Mouse (Mus musculus) heart, postnatal 0 days (tissue): ENCODE measurements at regions not wholly inside any gene's neighbourhood (a gene's known extent, or its start where the extent isn't known, plus 50 kb on each side); places are given as distances from the start of the nearest gene placed in this dataset.
A peak's percentile ranks its signal among the peaks of the same experiment; 100 is the strongest.

Experiments
- ATAC-seq: fragments of 200-750 bp; cut with Nextera tagmentation; 2 replicates; pipeline ENCODE4 v1.8.0; 2017; ENCODE audit warnings: low read depth, moderate number of reproducible peaks, moderate library complexity; ENCODE audit not compliant: insufficient read depth
- DNase-seq: peaks from one replicate; pipeline ENCODE4 v3.0.0-alpha.2; 2016; ENCODE audit warnings: low spot score
- H3K27ac ChIP-seq: fragments of 300-500 bp; sonication (generic); 2 replicates; pipeline ENCODE4 v1.5.1; 2014; ENCODE audit warnings: low read depth, mild to moderate bottlenecking
- H3K27me3 ChIP-seq: fragments of 300-500 bp; sonication (generic); 2 replicates; pipeline ENCODE4 v1.6.1; 2014; ENCODE audit warnings: low read length, mixed read lengths; ENCODE audit not compliant: control insufficient read depth, insufficient read depth
- H3K36me3 ChIP-seq: fragments of 300-500 bp; sonication (generic); replicated peaks from 2 replicates; pipeline ENCODE4 v1.6.1; 2014; ENCODE audit warnings: low read length, mixed read lengths; ENCODE audit not compliant: control insufficient read depth, insufficient read depth
- H3K4me1 ChIP-seq: fragments of 300-500 bp; sonication (generic); 2 replicates; pipeline ENCODE4 v1.6.1; 2014; ENCODE audit warnings: antibody characterized with exemption; ENCODE audit not compliant: control insufficient read depth, insufficient read depth
- H3K4me2 ChIP-seq: fragments of 300-500 bp; sonication (generic); 2 replicates; pipeline ENCODE4 v1.6.1; 2014; ENCODE audit warnings: low read depth, mild to moderate bottlenecking, low read length, moderate library complexity
- H3K4me3 ChIP-seq: fragments of 300-500 bp; sonication (generic); 2 replicates; pipeline ENCODE4 v1.5.1; 2014; ENCODE audit warnings: low read depth, low read length
- H3K9ac ChIP-seq: fragments of 300-500 bp; sonication (generic); replicated peaks from 2 replicates; pipeline ENCODE4 v1.6.1; 2014; ENCODE audit warnings: low read depth, low read length, mixed read lengths
- H3K9me3 ChIP-seq: fragments of 300-500 bp; sonication (generic); replicated peaks from 2 replicates; pipeline ENCODE4 v1.6.1; 2016; ENCODE audit warnings: low read length; ENCODE audit not compliant: control insufficient read depth
- CTCF ChIP-seq: IDR thresholded peaks from 2 replicates; pipeline ENCODE4 v1.5.1; 2016; ENCODE audit warnings: antibody characterized with exemption, control low read depth, low read depth
- EP300 ChIP-seq: IDR thresholded peaks from 2 replicates; pipeline ENCODE4 v1.6.1; 2016; ENCODE audit warnings: antibody characterized with exemption, low read depth
- whole genome bisulfite sequencing: fragments of 180-500 bp; shearing (Covaris S2); extraction: QIAGEN DNeasy Blood & Tissue Kit; methylation state at CpG from one replicate; pipeline ENCODE4 v1.1.7; 2014; 5-methylcytosine and 5-hydroxymethylcytosine counted together

DNA sequence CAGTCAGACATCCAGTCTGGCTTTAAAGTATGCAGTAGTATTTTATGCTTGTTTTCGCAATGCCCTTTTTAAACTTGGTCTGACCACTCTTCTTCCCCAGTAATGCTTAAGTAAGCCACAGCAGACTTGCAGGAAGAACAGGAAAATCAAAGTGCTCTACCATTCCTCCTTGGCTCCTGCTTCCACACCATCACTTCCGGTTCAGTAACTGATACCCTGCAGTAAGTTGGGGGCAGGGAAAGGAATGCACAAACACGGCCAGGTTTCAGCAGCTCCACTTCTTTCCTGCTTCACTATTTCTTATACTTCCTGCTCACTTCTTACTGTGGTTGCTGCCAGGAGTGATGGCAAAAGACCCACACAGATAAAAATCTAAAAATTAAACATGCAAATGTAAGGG lies 269.2 kb downstream of the Fign start:
- no peaks in the 10 kb centered on the region for H3K9me3 ChIP-seq
- H3K27me3 ChIP-seq = no peaks in the 10 kb centered on the region
- no peak overlapping the region for H3K4me3 ChIP-seq
- H3K36me3 ChIP-seq = no peaks in the 10 kb centered on the region
- DNase-seq (no peak), ATAC-seq (no peak)
- WGBS = 34% methylated on average over 3 of the region's 3 CpGs
- H3K4me1 ChIP-seq = peaks cover 32% of the 10 kb centered on the region
- no peak for TF ChIP-seq CTCF
- no peak for TF ChIP-seq EP300
- H3K4me2 ChIP-seq = no peak overlapping the region
- H3K9ac ChIP-seq = no peak overlapping the region
- H3K27ac ChIP-seq = no peak overlapping the region

DNA sequence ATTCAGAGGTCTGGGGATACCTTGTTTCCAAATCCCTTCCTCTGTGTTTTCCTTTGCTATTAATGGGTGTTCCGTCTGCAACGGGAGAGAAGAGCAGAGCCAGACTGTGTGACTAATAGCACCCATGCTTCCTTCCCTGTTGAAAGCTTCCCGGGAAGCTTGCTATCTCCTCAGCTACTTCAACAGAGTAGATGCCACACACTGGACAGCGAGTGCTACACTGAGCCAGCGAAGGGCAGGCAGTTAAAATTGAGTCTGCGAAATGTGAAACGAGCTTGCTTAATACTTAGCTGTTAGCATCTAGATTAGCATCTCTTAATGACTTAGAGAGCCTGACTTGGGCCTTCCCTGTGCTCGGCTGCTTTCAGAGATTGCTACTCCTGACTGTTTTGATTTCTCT lies 278.4 kb downstream of the Fign start:
- 0 out of 2 replicates have a peak overlapping the region, but pooled peaks have one; percentile 21 for H3K9ac ChIP-seq
- peak overlapping the region; percentile 39 for H3K4me2 ChIP-seq
- no peaks in the 10 kb centered on the region for H3K36me3 ChIP-seq
- H3K4me3 ChIP-seq = no peak overlapping the region
- DNase-seq = peak; percentile 48
- H3K27ac ChIP-seq = no peak overlapping the region
- 10% methylated on average over 8 of the region's 8 CpGs for WGBS
- no peaks in the 10 kb centered on the region for H3K9me3 ChIP-seq
- ATAC-seq = 0 out of 2 replicates have a peak, but pooled peaks have one; percentile 41
- H3K4me1 ChIP-seq = no peaks in the 10 kb centered on the region
- H3K27me3 ChIP-seq = no peaks in the 10 kb centered on the region
- TF ChIP-seq CTCF (0 out of 2 replicates have a peak, but pooled peaks have one; percentile 9), EP300 (no peak)
